Mouse (Mus musculus): ENCODE measurements around the gene Ppef1. TPM values are rescaled to one million over a fixed set of nuclear protein-coding genes. Genes with fewer than 3 reads are reported as not detected.
A peak's percentile ranks its signal among the peaks of the same experiment; 100 is the strongest.

Ppef1 gene
- polyA plus RNA-seq, 1 experiment from 2014 or later = 0.24 TPM

GRCm38 (mm10) chrX:160592933-160593332 is 142.6 kb downstream of the Ppef1 start:
- Histone ChIP-seq H3K4me2 (no peak overlapping the region), H3K27ac (no peak overlapping the region), H3K36me3 (no peaks in the 10 kb centered on the region), H3K4me3 (no peak overlapping the region), H3K4me1 (no peaks in the 10 kb centered on the region), H3K9me3 (no peaks in the 10 kb centered on the region), H3K9ac (no peak overlapping the region), H3K27me3 (peaks cover 42% of the 10 kb centered on the region)
- ATAC-seq (ENCODE audit: insufficient number of reproducible peaks, insufficient read depth, low FRiP score, low TSS enrichment, low read depth) = no peak
- WGBS = 77% methylated on average over 6 of the region's 6 CpGs

- WGBS = 95% methylated on average over 7 of the region's 7 CpGs
- Histone ChIP-seq H3K4me3 (no peak overlapping the region), H3K9me3 (no peaks in the 10 kb centered on the region), H3K27me3 (peaks cover 35% of the 10 kb centered on the region), H3K36me3 (0 out of 2 replicates have a peak, but pooled peaks cover 6% of the 10 kb centered on the region), H3K4me2 (no peak overlapping the region), H3K9ac (no peak overlapping the region), H3K4me1 (no peaks in the 10 kb centered on the region), H3K27ac (no peak overlapping the region)
- ATAC-seq (ENCODE audit: insufficient number of reproducible peaks, insufficient read depth, low FRiP score, low TSS enrichment, low read depth) = no peak
These were observed 145.4 kb downstream of the Ppef1 start for GRCm38 (mm10) chrX:160590147-160590546.

- Histone ChIP-seq H3K9ac (no peak overlapping the region), H3K4me3 (no peak overlapping the region), H3K27me3 (peaks cover 35% of the 10 kb centered on the region), H3K27ac (no peak overlapping the region), H3K4me1 (no peaks in the 10 kb centered on the region), H3K9me3 (no peaks in the 10 kb centered on the region), H3K36me3 (0 out of 2 replicates have a peak, but pooled peaks cover 6% of the 10 kb centered on the region), H3K4me2 (no peak overlapping the region)
- no peak for ATAC-seq (ENCODE audit: insufficient number of reproducible peaks, insufficient read depth, low FRiP score, low TSS enrichment, low read depth)
- 85% methylated on average over 4 of the region's 4 CpGs for WGBS
These were observed 147.0 kb downstream of the Ppef1 start for GRCm38 (mm10) chrX:160588523-160588922.

- Histone ChIP-seq H3K9me3 (no peaks in the 10 kb centered on the region), H3K4me3 (no peak overlapping the region), H3K36me3 (0 out of 2 replicates have a peak, but pooled peaks cover 6% of the 10 kb centered on the region), H3K9ac (no peak overlapping the region), H3K27ac (no peak overlapping the region), H3K4me2 (no peak overlapping the region), H3K27me3 (peaks cover 28% of the 10 kb centered on the region), H3K4me1 (no peaks in the 10 kb centered on the region)
- 53% methylated on average over 1 of the region's 1 CpGs for WGBS
- ATAC-seq (ENCODE audit: insufficient number of reproducible peaks, insufficient read depth, low FRiP score, low TSS enrichment, low read depth) = no peak
These were observed 150.5 kb downstream of the Ppef1 start for GRCm38 (mm10) chrX:160585110-160585509.

- Histone ChIP-seq H3K9me3 (no peaks in the 10 kb centered on the region), H3K27me3 (peaks cover 29% of the 10 kb centered on the region), H3K4me2 (no peak overlapping the region), H3K9ac (no peak overlapping the region), H3K4me1 (no peaks in the 10 kb centered on the region), H3K4me3 (no peak overlapping the region), H3K36me3 (0 out of 2 replicates have a peak, but pooled peaks cover 6% of the 10 kb centered on the region), H3K27ac (no peak overlapping the region)
- WGBS = 79% methylated on average over 4 of the region's 4 CpGs
- ATAC-seq (ENCODE audit: insufficient number of reproducible peaks, insufficient read depth, low FRiP score, low TSS enrichment, low read depth) = no peak
These were observed 151.3 kb downstream of the Ppef1 start for GRCm38 (mm10) chrX:160584148-160584838.

- WGBS = 59% methylated on average over 5 of the region's 5 CpGs
- 0 out of 2 replicates have a peak, but pooled peaks have one; percentile 10 for ATAC-seq (ENCODE audit: insufficient number of reproducible peaks, insufficient read depth, low FRiP score, low TSS enrichment, low read depth)
- Histone ChIP-seq H3K9me3 (no peaks in the 10 kb centered on the region), H3K27ac (no peak overlapping the region), H3K4me1 (no peaks in the 10 kb centered on the region), H3K4me3 (no peak overlapping the region), H3K4me2 (no peak overlapping the region), H3K27me3 (peaks cover 32% of the 10 kb centered on the region), H3K9ac (no peak overlapping the region), H3K36me3 (peaks cover 9% of the 10 kb centered on the region)
These were observed 152.0 kb downstream of the Ppef1 start for GRCm38 (mm10) chrX:160583589-160583988.

Other genes with a start within 250 kb of the Ppef1 start
- gene Phka2, start 233.6 kb downstream of the Ppef1 start, polyA plus RNA-seq (2015; fragmentation: Nextera tagmentation; extraction: Ambion mirVana) = 19.6 and 21.8 TPM in 2 replicates
- gene Rs1, start 32.2 kb upstream of the Ppef1 start, polyA plus RNA-seq (2015; fragmentation: Nextera tagmentation; extraction: Ambion mirVana) = not detected in 2 replicates
- gene Gja6, start 171.3 kb upstream of the Ppef1 start, polyA plus RNA-seq (2015; fragmentation: Nextera tagmentation; extraction: Ambion mirVana) = 0.17 and 0.47 TPM in 2 replicates